Mouse (Mus musculus) megakaryocyte, embryonic 14.5 days (primary cell): ENCODE measurements at regions not wholly inside any gene's neighbourhood (a gene's known extent, or its start where the extent isn't known, plus 50 kb on each side); places are given as distances from the start of the nearest gene placed in this dataset.

ENCODE experiments used
- H3K27me3 ChIP-seq: replicated peaks from 2 replicates; pipeline ENCODE3; 2012; ENCODE audit warnings: inconsistent platforms
- H3K36me3 ChIP-seq: replicated peaks from 2 replicates; pipeline ENCODE3; 2012; ENCODE audit warnings: low read length, inconsistent platforms, mixed read lengths
- H3K4me1 ChIP-seq: 2 replicates; pipeline ENCODE4 v1.6.1; 2012; ENCODE audit warnings: inconsistent platforms
- H3K4me3 ChIP-seq: replicated peaks from 2 replicates; pipeline ENCODE3; 2012; ENCODE audit warnings: moderate library complexity, mild to moderate bottlenecking, inconsistent platforms
- H3K9me3 ChIP-seq: 2 replicates; pipeline ENCODE4 v1.6.1; 2012; ENCODE audit warnings: inconsistent platforms
- FLI1 ChIP-seq: IDR thresholded peaks from 2 replicates; pipeline ENCODE4 v1.6.1; 2012; ENCODE audit warnings: low read length, inconsistent platforms, mixed read lengths
- GATA1 ChIP-seq: IDR thresholded peaks from 3 replicates; pipeline ENCODE4 v1.6.1; 2012; ENCODE audit warnings: mixed read lengths, low read length, inconsistent platforms, borderline replicate concordance

DNA sequence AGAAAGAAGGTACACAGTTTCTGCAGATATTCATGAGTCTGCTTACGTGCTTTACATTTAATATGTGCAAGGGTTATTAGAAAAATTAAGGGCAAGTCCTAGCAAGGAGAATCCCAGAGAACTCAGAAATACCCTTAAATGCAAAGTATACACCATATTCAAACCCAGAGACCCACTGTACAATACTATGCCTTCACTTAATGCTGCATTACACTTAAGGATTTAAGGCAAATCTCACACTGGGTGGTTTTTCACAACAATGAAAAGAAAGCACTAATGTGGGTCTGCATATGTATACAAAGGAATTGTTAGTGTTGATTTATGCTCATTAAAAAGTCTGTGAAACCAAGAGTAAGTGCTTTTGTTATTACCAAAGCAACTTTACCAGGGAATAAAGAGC lies 419.4 kb downstream of the Rapgef2 start:
- Histone ChIP-seq H3K27me3 (no peaks in the 10 kb centered on the region), H3K4me1 (no peaks in the 10 kb centered on the region), H3K36me3 (no peaks in the 10 kb centered on the region), H3K9me3 (no peaks in the 10 kb centered on the region; the same call in 1 of the 2 replicates), H3K4me3 (no peak overlapping the region)
- TF ChIP-seq GATA1 (no peak), FLI1 (no peak)

DNA sequence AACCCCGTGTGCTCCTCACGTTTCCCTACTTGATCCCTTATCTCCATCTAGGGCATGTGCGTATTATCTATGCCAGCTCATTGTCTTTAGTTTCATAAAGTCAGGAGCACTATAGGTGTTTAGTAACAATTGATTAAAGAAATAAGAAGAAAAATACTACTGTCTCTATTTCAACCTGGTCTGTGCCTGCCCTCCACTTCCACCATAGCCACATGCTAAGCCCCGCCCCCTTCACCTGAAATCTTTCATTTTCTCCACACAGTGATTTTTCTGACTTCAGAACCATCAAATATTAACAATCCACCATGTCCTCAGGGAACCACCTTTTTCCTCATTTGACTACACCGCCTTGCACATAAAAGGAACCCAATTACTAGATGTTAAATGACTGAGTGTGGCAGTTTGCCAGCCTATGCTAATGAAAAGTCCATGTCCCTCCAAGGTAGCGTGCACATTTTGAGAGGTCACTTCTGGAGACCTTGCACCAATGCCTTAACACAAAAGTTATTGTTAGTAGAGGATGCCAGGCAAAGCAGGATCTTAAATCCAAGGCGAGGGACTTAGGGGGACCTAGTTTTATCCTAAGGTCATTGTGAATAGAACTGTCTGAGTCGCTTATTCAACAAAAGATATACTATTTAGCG lies 420.1 kb downstream of the Rapgef2 start:
- Histone ChIP-seq H3K9me3 (no peaks in the 10 kb centered on the region; the same call in 1 of the 2 replicates), H3K4me3 (no peak overlapping the region)
- TF ChIP-seq GATA1 (no peak), FLI1 (no peak)

DNA sequence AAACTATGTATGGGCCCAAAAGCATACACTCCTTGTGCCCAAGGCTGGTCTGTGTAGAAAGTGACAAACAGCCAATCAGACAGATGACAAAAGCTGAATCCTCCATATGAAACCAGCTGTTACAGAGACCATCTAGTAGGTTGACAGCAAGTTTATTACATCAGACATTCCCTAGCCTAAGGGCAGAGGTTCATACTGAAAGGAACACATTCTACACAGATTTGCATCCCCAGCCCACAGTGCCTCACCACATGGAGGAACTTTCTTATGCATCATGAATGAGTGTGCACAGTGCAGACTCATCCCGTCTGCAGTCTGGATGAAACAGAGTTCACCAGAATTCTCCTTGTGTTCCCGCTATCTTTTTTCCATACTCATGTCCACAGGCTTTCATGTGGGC lies 423.3 kb downstream of the Rapgef2 start:
- Histone ChIP-seq H3K4me1 (no peaks in the 10 kb centered on the region), H3K27me3 (no peaks in the 10 kb centered on the region), H3K9me3 (no peaks in the 10 kb centered on the region), H3K4me3 (no peak overlapping the region), H3K36me3 (no peaks in the 10 kb centered on the region)
- TF ChIP-seq FLI1 (no peak), GATA1 (no peak)

More for the DNA sequence above, 420.1 kb downstream of the Rapgef2 start:
- Histone ChIP-seq H3K27me3 (no peaks in the 10 kb centered on the region), H3K36me3 (no peaks in the 10 kb centered on the region), H3K4me1 (no peaks in the 10 kb centered on the region)

DNA sequence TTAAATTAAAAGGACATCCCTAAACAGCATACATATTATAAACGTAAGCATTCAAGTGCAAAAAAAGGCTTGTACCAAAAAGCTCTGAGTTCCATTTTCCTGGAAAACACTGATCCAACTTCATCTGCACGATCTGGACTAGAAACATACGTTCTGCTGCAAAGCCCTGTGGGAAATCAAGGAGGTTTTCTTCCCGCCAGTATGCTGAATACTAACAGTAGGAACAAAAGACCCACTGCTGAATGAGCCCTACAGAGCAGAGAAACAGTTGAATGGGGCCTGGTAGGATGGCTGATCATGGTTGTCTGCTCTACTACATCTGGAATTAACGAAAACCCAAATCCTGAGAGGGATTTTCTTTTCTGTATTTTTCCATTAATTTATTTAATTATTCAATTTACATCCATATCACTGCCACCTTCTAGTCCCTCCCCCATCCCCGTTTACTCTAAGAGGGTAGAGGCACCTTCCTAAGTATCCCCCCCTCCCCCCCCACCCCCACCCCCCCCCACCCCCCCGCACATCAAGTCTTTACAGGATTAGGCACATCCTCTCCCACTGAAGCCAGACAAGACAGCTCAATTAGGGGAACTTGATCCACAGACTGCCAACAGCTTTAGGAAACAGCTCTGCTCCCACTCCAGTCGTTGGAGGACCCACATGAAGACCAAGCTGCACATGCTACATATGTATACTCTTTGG lies 439.5 kb downstream of the Rapgef2 start:
- Histone ChIP-seq H3K27me3 (no peaks in the 10 kb centered on the region), H3K4me3 (no peak overlapping the region), H3K36me3 (no peaks in the 10 kb centered on the region), H3K9me3 (no peaks in the 10 kb centered on the region), H3K4me1 (no peaks in the 10 kb centered on the region)
- TF ChIP-seq GATA1: no peak
- no peak for TF ChIP-seq FLI1

DNA sequence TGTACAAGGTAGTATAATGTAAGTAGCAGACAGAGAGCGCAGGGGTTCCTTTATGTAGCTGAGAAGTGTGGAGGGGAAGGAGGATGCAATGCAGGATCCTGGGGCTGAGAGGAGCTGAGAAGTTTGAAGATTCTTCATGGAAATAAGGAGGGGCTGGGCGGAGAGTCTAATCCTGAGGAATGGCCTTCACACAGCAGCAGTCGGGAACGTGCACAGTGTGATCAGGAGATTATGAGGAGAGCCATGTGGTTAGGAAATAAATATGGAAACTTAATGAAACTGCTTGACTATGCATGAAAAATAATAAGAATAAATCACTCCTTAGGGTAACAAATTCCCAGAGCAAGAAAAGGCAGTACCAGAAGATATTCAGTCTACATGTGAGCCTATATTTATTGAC lies 445.1 kb downstream of the Rapgef2 start:
- Histone ChIP-seq H3K4me3 (no peak overlapping the region), H3K9me3 (no peaks in the 10 kb centered on the region), H3K4me1 (no peaks in the 10 kb centered on the region), H3K36me3 (no peaks in the 10 kb centered on the region), H3K27me3 (no peaks in the 10 kb centered on the region)
- TF ChIP-seq GATA1 (no peak), FLI1 (no peak)

GRCm38 (mm10) chr3:78836824-78837223 lies 449.5 kb downstream of the Rapgef2 start:
- Histone ChIP-seq H3K27me3 (no peaks in the 10 kb centered on the region), H3K4me1 (no peaks in the 10 kb centered on the region), H3K4me3 (no peak overlapping the region), H3K36me3 (no peaks in the 10 kb centered on the region), H3K9me3 (no peaks in the 10 kb centered on the region)
- no peak for TF ChIP-seq GATA1
- no peak for TF ChIP-seq FLI1

DNA sequence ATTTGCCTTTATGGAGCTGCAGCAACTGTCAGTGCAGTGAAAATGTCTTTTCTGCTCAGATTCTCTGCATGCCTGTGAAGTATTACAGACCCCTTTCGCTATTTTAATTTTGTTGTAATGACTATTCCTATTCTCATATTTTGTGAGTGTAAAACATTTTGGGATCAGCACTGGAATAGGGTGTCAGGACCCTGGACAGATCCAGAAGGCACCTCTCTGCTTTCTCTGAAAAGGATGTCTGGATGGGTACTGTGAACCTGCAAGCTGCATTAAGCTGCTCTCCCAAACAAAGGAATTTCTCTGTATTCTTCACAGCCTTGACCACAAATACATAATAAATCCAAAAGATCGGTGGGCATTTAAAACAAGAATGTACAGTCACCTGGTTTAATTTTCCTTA lies 460.8 kb downstream of the Rapgef2 start:
- TF ChIP-seq FLI1 (no peak), GATA1 (no peak)
- Histone ChIP-seq H3K4me3 (no peak overlapping the region), H3K9me3 (no peaks in the 10 kb centered on the region), H3K27me3 (no peaks in the 10 kb centered on the region), H3K4me1 (no peaks in the 10 kb centered on the region), H3K36me3 (no peaks in the 10 kb centered on the region)

GRCm38 (mm10) chr3:78812425-78812824 lies 473.9 kb downstream of the Rapgef2 start:
- Histone ChIP-seq H3K36me3 (no peaks in the 10 kb centered on the region), H3K27me3 (no peaks in the 10 kb centered on the region), H3K4me1 (no peaks in the 10 kb centered on the region), H3K9me3 (no peaks in the 10 kb centered on the region), H3K4me3 (no peak overlapping the region)
- no peak for TF ChIP-seq GATA1
- TF ChIP-seq FLI1: no peak

GRCm38 (mm10) chr3:78810431-78811152 lies 475.7 kb downstream of the Rapgef2 start:
- Histone ChIP-seq H3K27me3 (no peaks in the 10 kb centered on the region), H3K4me3 (no peak overlapping the region), H3K36me3 (no peaks in the 10 kb centered on the region), H3K4me1 (no peaks in the 10 kb centered on the region), H3K9me3 (no peaks in the 10 kb centered on the region)
- TF ChIP-seq GATA1 (no peak), FLI1 (no peak)

GRCm38 (mm10) chr3:78803176-78803575 lies 483.1 kb downstream of the Rapgef2 start:
- no peaks in the 10 kb centered on the region for H3K36me3 ChIP-seq
- no peak overlapping the region for H3K4me3 ChIP-seq
- no peaks in the 10 kb centered on the region for H3K4me1 ChIP-seq
- no peaks in the 10 kb centered on the region for H3K9me3 ChIP-seq
- H3K27me3 ChIP-seq: no peaks in the 10 kb centered on the region
- TF ChIP-seq FLI1 (no peak), GATA1 (no peak)
